Mouse (Mus musculus) kidney, postnatal 14 days (tissue): ENCODE data around the gene Anks1b.
A peak's percentile ranks its signal among the peaks of the same experiment; 100 is the strongest.

Source experiments
- DNase-seq: peaks from one replicate; pipeline ENCODE4 v3.0.0; 2022; ENCODE audit warnings: mixed read lengths

Gene Anks1b

GRCm38 (mm10) chr10:89873146-89873950, at the start of gene Anks1b:
TSS of gene Anks1b (plus strand) at chr10:89873509.
- DNase-seq: peak; percentile 9

DNA sequence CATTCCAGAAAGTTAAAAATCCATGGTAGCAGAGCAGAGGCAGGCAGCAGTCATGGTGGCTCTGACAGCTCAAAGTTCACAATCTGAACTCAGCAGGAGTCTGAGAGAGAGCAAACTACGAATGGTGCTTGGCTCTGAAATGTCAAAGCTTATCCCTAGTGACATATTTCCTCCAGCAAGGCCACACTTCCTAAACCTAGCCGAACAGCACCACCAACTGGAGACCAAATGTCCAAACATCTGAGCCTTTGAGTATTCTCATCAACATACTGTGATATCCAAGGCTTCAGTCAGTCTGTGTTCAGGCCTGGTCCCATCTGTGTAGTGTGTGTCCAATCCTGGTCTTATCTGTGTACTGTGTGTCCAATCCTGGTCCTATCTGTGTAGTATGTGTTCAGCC, 49.4 kb upstream of the Anks1b start:
- DNase-seq: peak; percentile 62

GRCm38 (mm10) chr10:89826896-89827295, 46.4 kb upstream of the Anks1b start:
- DNase-seq: no peak

DNA sequence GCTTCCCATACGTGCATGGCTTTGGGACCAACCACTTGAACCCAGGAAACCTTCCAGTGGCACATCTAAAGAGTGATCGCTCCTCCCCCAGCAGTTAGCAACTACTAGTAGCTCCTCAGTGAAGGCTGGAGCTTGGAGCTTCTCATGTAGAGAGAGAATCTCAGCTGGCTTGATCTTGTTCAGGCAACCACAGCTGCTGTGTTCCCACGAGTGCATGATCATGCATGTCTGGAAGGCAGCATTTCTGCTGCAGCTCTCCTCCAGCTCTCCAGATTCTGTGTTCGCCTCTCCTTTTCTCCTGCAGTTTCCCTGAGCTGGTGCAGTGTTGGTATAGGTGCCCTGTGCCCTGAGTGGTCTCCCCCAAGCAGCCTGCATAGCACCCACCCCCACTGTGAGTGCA, 41.0 kb upstream of the Anks1b start:
- DNase-seq: no peak

GRCm38 (mm10) chr10:89833166-89833565, 40.1 kb upstream of the Anks1b start:
- DNase-seq: peak; percentile 26

DNA sequence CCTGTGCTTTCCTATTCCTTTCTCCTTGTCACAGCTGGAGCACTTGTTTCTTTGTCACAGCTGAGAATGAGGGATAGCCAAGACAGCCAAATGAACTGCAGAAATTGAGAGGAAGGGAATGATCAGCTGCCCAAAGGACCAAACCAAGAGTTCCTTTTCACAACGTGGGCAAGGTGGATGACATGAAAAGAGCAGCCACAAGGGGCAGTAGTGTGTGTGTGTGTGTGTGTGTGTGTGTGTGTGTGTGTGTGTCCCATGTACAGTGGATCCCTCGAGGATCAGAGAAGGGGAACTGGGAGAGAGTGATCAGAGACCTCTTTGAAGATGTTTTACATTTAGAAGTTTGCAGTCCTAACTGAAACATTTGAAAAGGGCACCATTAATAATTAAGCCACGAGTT, 35.8 kb upstream of the Anks1b start:
- DNase-seq: peak; percentile 9

- DNase-seq: no peak
Measured at GRCm38 (mm10) chr10:89838834-89839233, 34.5 kb upstream of the Anks1b start.

- peak; percentile 16 for DNase-seq
Measured at GRCm38 (mm10) chr10:89850951-89851350, 22.4 kb upstream of the Anks1b start.

DNA sequence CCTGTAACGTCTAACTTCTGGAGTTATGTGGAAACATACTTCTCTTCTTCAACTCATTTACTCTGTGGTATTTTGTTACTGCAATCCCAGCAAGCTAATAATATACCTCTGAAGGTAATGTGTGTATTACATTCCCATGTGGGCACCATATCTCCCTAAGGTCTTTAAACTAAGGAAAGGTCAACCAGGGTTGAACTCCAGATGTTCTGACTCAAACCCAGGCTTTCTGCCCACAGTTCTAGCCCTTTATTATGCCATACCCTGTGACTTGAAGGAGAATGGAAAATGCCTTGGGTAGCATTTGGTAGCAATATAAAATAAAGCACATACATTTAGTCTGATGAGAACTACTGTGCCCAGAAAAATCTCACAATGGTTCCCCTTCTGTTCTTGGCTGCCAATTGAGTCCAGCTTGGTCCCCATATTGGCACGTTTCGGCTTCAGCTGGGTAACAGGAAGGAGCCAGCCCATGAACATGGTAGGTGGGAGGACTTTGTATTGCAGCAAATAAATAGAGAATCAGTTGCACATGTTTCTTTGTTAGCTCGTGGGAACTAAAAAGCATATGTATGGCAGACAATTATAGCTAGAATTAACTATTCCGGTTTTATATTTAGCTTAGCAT, 17.9 kb upstream of the Anks1b start:
- no peak for DNase-seq

DNA sequence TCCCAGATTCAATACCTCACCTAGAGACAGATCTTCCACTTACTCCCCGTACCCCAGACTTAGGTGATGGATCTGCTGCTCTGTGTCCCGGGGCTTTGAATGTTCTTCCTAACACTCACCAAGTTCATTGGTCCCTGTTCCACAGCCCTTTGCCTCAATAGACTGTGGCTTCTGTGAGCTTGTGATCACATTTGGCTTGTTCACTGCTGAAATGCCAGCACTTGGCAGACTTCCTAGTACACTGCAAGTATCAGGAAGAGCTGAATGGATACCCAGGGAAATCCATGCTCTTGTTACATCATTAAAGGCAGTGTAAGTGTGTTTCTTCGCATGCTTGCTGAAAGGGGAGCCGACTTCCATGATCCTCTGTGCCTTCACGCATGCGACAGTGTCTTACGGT, 17.0 kb upstream of the Anks1b start:
- no peak for DNase-seq

- no peak for DNase-seq
Measured at GRCm38 (mm10) chr10:89868211-89868610, 5.1 kb upstream of the Anks1b start.

GRCm38 (mm10) chr10:89868836-89869235, 4.5 kb upstream of the Anks1b start:
- no peak for DNase-seq

GRCm38 (mm10) chr10:89872501-89873145, 686 bp upstream of the Anks1b start:
- peak; percentile 15 for DNase-seq

DNA sequence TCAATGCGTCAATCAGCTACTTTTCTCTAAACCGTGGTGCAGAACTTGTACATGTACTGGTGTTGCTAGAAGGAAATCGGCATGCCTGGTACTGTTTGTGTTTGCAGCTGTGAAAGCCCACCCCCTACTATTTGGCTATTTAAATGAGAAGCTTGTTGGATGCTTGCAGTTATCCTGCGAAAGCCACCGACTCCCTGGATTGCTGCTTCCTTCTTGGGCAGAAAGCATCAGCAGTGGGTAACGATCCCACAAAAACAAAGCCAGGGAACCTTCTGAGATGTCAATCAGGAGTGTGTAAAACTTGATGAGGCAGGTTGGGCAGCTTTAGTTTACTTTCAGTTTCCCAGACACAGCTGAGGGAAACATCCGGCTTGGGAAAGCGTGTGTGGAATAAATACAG, 727 bp downstream of the Anks1b start:
- no peak for DNase-seq

GRCm38 (mm10) chr10:89883561-89883960, 10.3 kb downstream of the Anks1b start:
- no peak for DNase-seq

DNA sequence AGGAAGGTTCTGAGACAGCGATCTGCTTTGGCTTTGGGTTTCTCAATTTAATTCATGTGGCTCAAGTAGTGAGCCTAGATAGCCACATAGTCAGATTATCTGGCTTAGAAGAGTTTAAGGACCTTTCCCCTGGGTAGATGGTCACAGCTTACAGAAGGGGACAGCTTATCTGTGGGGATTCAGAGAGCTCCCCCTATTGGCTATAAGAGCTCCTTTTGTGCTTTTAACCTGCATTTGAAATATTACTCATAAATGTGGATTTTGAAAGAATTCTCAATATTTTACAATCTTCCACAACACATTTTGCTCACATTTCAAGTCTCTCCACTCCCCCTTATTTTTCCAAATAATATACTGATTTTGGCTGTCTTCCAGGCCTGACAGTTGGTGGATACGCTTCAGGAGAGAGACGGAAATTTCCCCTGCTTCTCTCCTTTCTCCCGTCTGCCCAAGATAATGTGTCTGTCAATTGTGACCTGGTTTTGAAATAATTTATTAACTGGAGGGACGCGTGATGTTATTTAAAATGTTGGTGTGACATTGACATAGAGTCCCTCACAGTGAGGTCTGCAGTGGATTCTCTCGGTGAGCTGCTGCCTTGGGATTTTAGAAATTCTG, 29.5 kb downstream of the Anks1b start:
- DNase-seq: no peak

DNA sequence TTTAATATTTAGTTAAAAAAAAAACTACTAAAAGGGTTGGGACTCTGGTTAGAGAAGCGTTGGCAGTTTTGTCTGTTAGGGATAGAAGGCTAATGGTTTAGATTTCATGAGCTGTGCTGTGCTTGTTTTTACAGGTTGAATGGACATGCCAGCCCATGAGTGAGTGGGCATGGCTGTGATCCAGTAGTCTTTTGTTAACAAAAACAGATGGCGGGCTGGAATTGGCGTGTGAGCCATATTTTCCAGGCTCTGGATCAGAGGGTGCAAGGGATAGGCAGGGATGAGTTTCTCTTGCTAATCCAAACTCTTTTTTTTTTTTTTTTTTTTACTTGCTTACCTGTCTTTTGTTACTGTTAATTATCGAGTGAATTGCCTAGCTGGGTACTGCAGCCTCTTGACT, 38.6 kb downstream of the Anks1b start:
- DNase-seq: no peak

GRCm38 (mm10) chr10:89913174-89913573, 39.9 kb downstream of the Anks1b start:
- no peak for DNase-seq

DNA sequence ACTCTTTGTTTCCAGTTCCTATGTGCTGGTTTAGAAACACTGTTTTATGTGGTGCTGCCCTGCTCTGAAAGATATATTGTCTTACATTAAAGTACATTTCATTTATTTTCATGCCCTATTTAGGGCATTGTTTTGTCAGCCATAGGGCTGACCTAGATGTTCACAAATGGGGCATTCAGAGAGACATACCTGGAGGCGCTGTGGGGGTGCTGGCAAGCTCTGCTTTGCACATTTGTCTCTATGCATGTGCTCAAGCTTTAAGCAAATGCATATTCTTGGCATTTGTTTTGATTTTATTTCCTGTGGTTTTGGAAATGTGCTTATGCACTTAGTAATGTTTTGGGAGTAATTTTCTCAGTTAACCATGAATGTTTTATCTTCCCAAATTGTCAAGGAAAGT, 43.8 kb downstream of the Anks1b start:
- DNase-seq: no peak

DNA sequence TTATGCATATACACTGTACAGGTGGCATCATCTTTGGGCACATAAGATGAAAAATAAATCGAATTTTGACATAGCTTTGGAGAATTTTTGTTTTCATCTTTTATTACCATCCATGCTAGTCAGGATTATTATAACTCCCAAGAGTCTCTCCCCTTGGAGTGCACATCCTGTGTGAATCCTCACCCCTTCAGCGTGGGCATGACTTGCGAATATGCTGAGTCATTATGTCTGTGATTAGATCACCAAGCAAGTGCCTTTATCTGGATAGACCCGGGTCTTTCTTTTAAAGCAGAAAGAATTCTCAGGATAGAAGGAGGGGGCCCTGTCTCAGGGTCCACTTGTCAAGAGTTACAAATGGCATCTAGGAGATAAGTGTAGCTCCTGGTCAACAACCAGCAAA, 48.7 kb downstream of the Anks1b start:
- DNase-seq: no peak

GRCm38 (mm10) chr10:89942180-89942579, 68.9 kb downstream of the Anks1b start:
- no peak for DNase-seq

- DNase-seq: no peak
Measured at GRCm38 (mm10) chr10:89946636-89947349, 73.5 kb downstream of the Anks1b start.

- DNase-seq: no peak
Measured at GRCm38 (mm10) chr10:89974361-89974760, 101.1 kb downstream of the Anks1b start.
